Mouse (Mus musculus) gastrocnemius, postnatal 4 days (tissue): ENCODE data around the gene Onecut3. TPM values are rescaled to one million over a fixed set of nuclear protein-coding genes. Genes with fewer than 3 reads are reported as not detected.
A peak's percentile ranks its signal among the peaks of the same experiment; 100 is the strongest.

ENCODE experiments used
- DNase-seq, 2 experiments: peaks; one replicate each; pipeline ENCODE4 v3.0.0; 2021 to 2022; ENCODE audit warnings: low spot score in 2 of 2, mixed read lengths in 2 of 2
- total RNA-seq, 2 experiments: library from RNA; stranded (reverse); gene quantifications; 2 replicates each; pipeline ENCODE4 v1.2.3; 2021

The Onecut3 gene
- total RNA-seq, 2 experiments from 2014 or later: not detected

- DNase-seq: no peak
Observed at GRCm38 (mm10) chr10:80503599-80504220, 9.1 kb downstream of the Onecut3 start.

GRCm38 (mm10) chr10:80504724-80505123 is 10.1 kb downstream of the Onecut3 start:
- no peak for DNase-seq

GRCm38 (mm10) chr10:80506222-80506621 is 11.6 kb downstream of the Onecut3 start:
- DNase-seq: peak in 1 of 2 experiments; percentile 60

GRCm38 (mm10) chr10:80509412-80510272 is 15.0 kb downstream of the Onecut3 start:
- DNase-seq: peak; percentile 63 to 80

GRCm38 (mm10) chr10:80510273-80510660 is 15.6 kb downstream of the Onecut3 start:
- no peak for DNase-seq

GRCm38 (mm10) chr10:80513739-80514138 is 19.1 kb downstream of the Onecut3 start:
- DNase-seq: no peak

GRCm38 (mm10) chr10:80519287-80519686 is 24.7 kb downstream of the Onecut3 start:
- DNase-seq: no peak

- no peak for DNase-seq
Observed at GRCm38 (mm10) chr10:80523299-80523698, 28.7 kb downstream of the Onecut3 start.

- DNase-seq: no peak
Observed at GRCm38 (mm10) chr10:80526172-80526571, 31.5 kb downstream of the Onecut3 start.

GRCm38 (mm10) chr10:80532783-80533182 is 38.1 kb downstream of the Onecut3 start:
- no peak for DNase-seq

- no peak for DNase-seq
Observed at GRCm38 (mm10) chr10:80533704-80534103, 39.1 kb downstream of the Onecut3 start.

GRCm38 (mm10) chr10:80535071-80535470 is 40.4 kb downstream of the Onecut3 start:
- DNase-seq: no peak

GRCm38 (mm10) chr10:80535711-80536110 is 41.1 kb downstream of the Onecut3 start:
- no peak for DNase-seq

- no peak for DNase-seq
Observed at GRCm38 (mm10) chr10:80538180-80538579, 43.5 kb downstream of the Onecut3 start.

- DNase-seq: peak in 1 of 2 experiments; percentile 71
Observed at GRCm38 (mm10) chr10:80538710-80539394, 44.2 kb downstream of the Onecut3 start, which contains the start of gene Atp8b3. TSS of gene Atp8b3 (minus strand) at chr10:80539124.

GRCm38 (mm10) chr10:80539493-80539892 is 44.9 kb downstream of the Onecut3 start:
- DNase-seq: no peak

- DNase-seq: no peak
Observed at GRCm38 (mm10) chr10:80543873-80544272, 49.2 kb downstream of the Onecut3 start.

GRCm38 (mm10) chr10:80545590-80545989 is 51.0 kb downstream of the Onecut3 start:
- no peak for DNase-seq

GRCm38 (mm10) chr10:80546945-80547344 is 52.3 kb downstream of the Onecut3 start:
- no peak for DNase-seq

GRCm38 (mm10) chr10:80547539-80547938 is 52.9 kb downstream of the Onecut3 start:
- no peak for DNase-seq

- DNase-seq: peak; percentile 64 to 70
Observed at GRCm38 (mm10) chr10:80548428-80549006, 53.9 kb downstream of the Onecut3 start.
